Mouse (Mus musculus) frontal cortex, postnatal 36 days (tissue): ENCODE data around the gene Galc.
A peak's percentile ranks its signal among the peaks of the same experiment; 100 is the strongest.
"Not testable (repeated sequence)": the region's sequence is repeated elsewhere in the genome, so short reads cannot be mapped to it uniquely, and the experiment has no call there.

ENCODE experiments used
- DNase-seq, 2 experiments: peaks; one replicate each; pipeline ENCODE4 v3.0.0; 2022; ENCODE audit warnings: low spot score in 2 of 2

Galc gene

GRCm38 (mm10) chr12:98255373-98255995 is 3.8 kb downstream of the Galc start:
- DNase-seq = no peak

- DNase-seq = no peak
Measured at GRCm38 (mm10) chr12:98252417-98252816, 6.8 kb downstream of the Galc start.

GRCm38 (mm10) chr12:98250327-98250726 is 8.9 kb downstream of the Galc start:
- no peak for DNase-seq

- DNase-seq = no peak
Measured at GRCm38 (mm10) chr12:98249671-98250070, 9.6 kb downstream of the Galc start.

GRCm38 (mm10) chr12:98246835-98247234 is 12.4 kb downstream of the Galc start:
- DNase-seq = no peak

- no peak for DNase-seq
Measured at GRCm38 (mm10) chr12:98244865-98245264, 14.4 kb downstream of the Galc start.

GRCm38 (mm10) chr12:98244161-98244560 is 15.1 kb downstream of the Galc start:
- DNase-seq = no peak

GRCm38 (mm10) chr12:98238478-98238877 is 20.8 kb downstream of the Galc start:
- DNase-seq = not testable (repeated sequence)

GRCm38 (mm10) chr12:98227037-98227436 is 32.2 kb downstream of the Galc start:
- no peak for DNase-seq

- DNase-seq = no peak
Measured at GRCm38 (mm10) chr12:98223286-98223685, 36.0 kb downstream of the Galc start.

- DNase-seq = no peak
Measured at GRCm38 (mm10) chr12:98216432-98216831, 42.8 kb downstream of the Galc start.

- no peak for DNase-seq
Measured at GRCm38 (mm10) chr12:98215512-98215911, 43.7 kb downstream of the Galc start.

- DNase-seq = no peak
Measured at GRCm38 (mm10) chr12:98214191-98214590, 45.1 kb downstream of the Galc start.

- no peak for DNase-seq
Measured at GRCm38 (mm10) chr12:98213791-98214190, 45.5 kb downstream of the Galc start.

- DNase-seq = no peak
Measured at GRCm38 (mm10) chr12:98213332-98213731, 45.9 kb downstream of the Galc start.

- DNase-seq = peak in 1 of 2 experiments; percentile 32
Measured at GRCm38 (mm10) chr12:98212457-98213175, 46.6 kb downstream of the Galc start.

GRCm38 (mm10) chr12:98210495-98210894 is 48.8 kb downstream of the Galc start:
- DNase-seq = no peak

- DNase-seq = no peak
Measured at GRCm38 (mm10) chr12:98208104-98208503, 51.2 kb downstream of the Galc start.

- no peak for DNase-seq
Measured at GRCm38 (mm10) chr12:98205450-98206051, 53.7 kb downstream of the Galc start.

- no peak for DNase-seq
Measured at GRCm38 (mm10) chr12:98197401-98197800, 61.9 kb downstream of the Galc start.

GRCm38 (mm10) chr12:98190201-98190600 is 69.1 kb downstream of the Galc start:
- peak in 1 of 2 experiments; percentile 36 for DNase-seq

- no peak for DNase-seq
Measured at GRCm38 (mm10) chr12:98189096-98189495, 70.2 kb downstream of the Galc start.
